Mouse (Mus musculus): ENCODE measurements at regions not wholly inside any gene's neighbourhood (a gene's known extent, or its start where the extent isn't known, plus 50 kb on each side); places are given as distances from the start of the nearest gene placed in this dataset.

- no peak for DNase-seq
These were observed 183.9 kb upstream of the Spdye4c start for GRCm38 (mm10) chr2:128407076-128407475.

- DNase-seq = no peak
These were observed 182.3 kb upstream of the Spdye4c start for GRCm38 (mm10) chr2:128408718-128409117.

- peak; percentile 9 for DNase-seq
These were observed 178.7 kb upstream of the Spdye4c start for GRCm38 (mm10) chr2:128412352-128412751.

- DNase-seq = no peak
These were observed 178.0 kb upstream of the Spdye4c start for GRCm38 (mm10) chr2:128412974-128413373.

- DNase-seq = no peak
These were observed 176.3 kb upstream of the Spdye4c start for GRCm38 (mm10) chr2:128414588-128415240.

GRCm38 (mm10) chr2:128416416-128416815 lies 174.6 kb upstream of the Spdye4c start:
- DNase-seq = no peak

GRCm38 (mm10) chr2:128418960-128419359 lies 172.0 kb upstream of the Spdye4c start:
- DNase-seq = no peak

- no peak for DNase-seq
These were observed 170.6 kb upstream of the Spdye4c start for GRCm38 (mm10) chr2:128420406-128420805.

GRCm38 (mm10) chr2:128422677-128423076 lies 168.3 kb upstream of the Spdye4c start:
- no peak for DNase-seq

GRCm38 (mm10) chr2:128424236-128424635 lies 166.8 kb upstream of the Spdye4c start:
- no peak for DNase-seq

GRCm38 (mm10) chr2:128427181-128427880 lies 163.7 kb upstream of the Spdye4c start:
- no peak for DNase-seq

- DNase-seq = no peak
These were observed 162.9 kb upstream of the Spdye4c start for GRCm38 (mm10) chr2:128428154-128428553.

- no peak for DNase-seq
These were observed 162.1 kb upstream of the Spdye4c start for GRCm38 (mm10) chr2:128428651-128429633.

- no peak for DNase-seq
These were observed 161.2 kb upstream of the Spdye4c start for GRCm38 (mm10) chr2:128429786-128430185.

- no peak for DNase-seq
These were observed 160.2 kb upstream of the Spdye4c start for GRCm38 (mm10) chr2:128430776-128431291.

- no peak for DNase-seq
These were observed 159.3 kb upstream of the Spdye4c start for GRCm38 (mm10) chr2:128431751-128432150.

- no peak for DNase-seq
These were observed 158.3 kb upstream of the Spdye4c start for GRCm38 (mm10) chr2:128432741-128433140.

- DNase-seq = no peak
These were observed 157.4 kb upstream of the Spdye4c start for GRCm38 (mm10) chr2:128433553-128434081.

GRCm38 (mm10) chr2:128434200-128434977 lies 156.6 kb upstream of the Spdye4c start:
- no peak for DNase-seq

GRCm38 (mm10) chr2:128436378-128436777 lies 154.6 kb upstream of the Spdye4c start:
- no peak for DNase-seq

GRCm38 (mm10) chr2:128437698-128438097 lies 153.3 kb upstream of the Spdye4c start:
- DNase-seq = no peak

All from cerebellum, adult 9-10 months (tissue).